8 mouse cellular contexts compared by ENCODE assay signal in the genomic region with DNA sequence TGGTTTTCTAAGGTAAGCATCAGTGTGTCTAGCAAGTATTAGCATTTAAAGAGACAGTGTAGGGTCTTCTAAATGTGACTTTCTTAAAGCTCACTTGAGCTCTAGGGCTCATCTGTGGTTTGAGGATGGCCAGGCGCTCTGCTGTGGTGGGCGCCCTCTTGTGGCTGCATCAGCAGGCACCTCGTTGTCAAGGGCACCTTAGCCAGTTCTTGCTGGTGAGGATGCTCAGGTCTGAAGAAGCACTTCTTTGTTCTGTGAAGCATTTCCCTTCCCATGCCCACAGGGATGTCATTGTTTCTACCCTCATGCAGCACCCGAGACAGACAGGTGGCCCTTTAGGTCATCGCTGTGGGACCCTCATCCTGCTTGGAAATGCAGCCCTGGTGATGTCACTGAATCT.
DNase-seq lines count a peak whose midpoint lies in the region; ATAC-seq lines count a peak whose summit lies in the region.

No protein-coding gene starts in this region.

- peaks cover 13% of the 10 kb centered on the region for H3K4me1 ChIP-seq in midbrain, embryonic 14.5 days (ENCODE audit: control insufficient read depth, insufficient read depth, low read length)

- peak; percentile 47 for ATAC-seq in granulocyte monocyte progenitor cell, adult 5-6 weeks (replicated peaks; ENCODE audit: poor library complexity, severe bottlenecking)
- ATAC-seq in midbrain, embryonic 14.5 days (ENCODE audit: low FRiP score, low TSS enrichment): 0 out of 2 replicates have a peak, but pooled peaks have one; percentile 43

- peaks cover 38% of the 10 kb centered on the region for H3K36me3 ChIP-seq in midbrain, embryonic 14.5 days (ENCODE audit: control insufficient read depth, insufficient read depth, low read length)
- H3K36me3 ChIP-seq in splenic B cell, adult 2 months (ENCODE audit: control insufficient read depth, insufficient read depth, low read length, poor library complexity, severe bottlenecking): no peaks in the 10 kb centered on the region

- 38% methylated on average over 5 of the region's 5 CpGs for WGBS in midbrain, embryonic 14.5 days

- no peaks in the 10 kb centered on the region for H3K27me3 ChIP-seq in midbrain, embryonic 14.5 days (ENCODE audit: control insufficient read depth, insufficient read depth, low read length)
- H3K27me3 ChIP-seq in splenic B cell, adult 2 months (ENCODE audit: control insufficient read depth, insufficient read depth, low read length, poor library complexity, severe bottlenecking): no peaks in the 10 kb centered on the region

- H3K4me3 ChIP-seq in midbrain, embryonic 14.5 days (replicated peaks; ENCODE audit: low read depth, low read length): no peak overlapping the region

- intact Hi-C loops in heart, postnatal 36 days (cut with DNase I): loop anchor here (2.0 to 10.0 kb wide), 2 partner anchors 370 to 862 kb away; no protein-coding TSS in a partner anchor

- no peak overlapping the region for H3K4me2 ChIP-seq in midbrain, embryonic 14.5 days (ENCODE audit: low read length)

- peak; percentile 70 to 80 for DNase-seq in heart, postnatal 36 days
- DNase-seq in heart, adult 11 months: no peak
- DNase-seq in ZHBTc4 (ENCODE audit: low read depth, low spot score): peak; percentile 74
- DNase-seq in embryo, embryonic 10 days (ENCODE audit: low spot score): peak; percentile 79
- DNase-seq in layer of hippocampus, postnatal 14 days (ENCODE audit: low spot score in 2 of 2): peak; percentile 60 to 76
- peak; percentile 87 for DNase-seq in midbrain, embryonic 14.5 days
- DNase-seq in splenic B cell, adult 2 months (ENCODE audit: low read depth, low spot score): peak; percentile 26

- H3K9ac ChIP-seq in midbrain, embryonic 14.5 days (replicated peaks; ENCODE audit: low read length): no peak overlapping the region

- H3K27ac ChIP-seq in midbrain, embryonic 14.5 days (replicated peaks; ENCODE audit: low read depth, low read length): peak overlapping the region; percentile 66

- H3K9me3 ChIP-seq in midbrain, embryonic 14.5 days (ENCODE audit: control insufficient read depth, low read length): no peaks in the 10 kb centered on the region
